Mouse (Mus musculus): ENCODE data around the gene Dnah5.

DNA sequence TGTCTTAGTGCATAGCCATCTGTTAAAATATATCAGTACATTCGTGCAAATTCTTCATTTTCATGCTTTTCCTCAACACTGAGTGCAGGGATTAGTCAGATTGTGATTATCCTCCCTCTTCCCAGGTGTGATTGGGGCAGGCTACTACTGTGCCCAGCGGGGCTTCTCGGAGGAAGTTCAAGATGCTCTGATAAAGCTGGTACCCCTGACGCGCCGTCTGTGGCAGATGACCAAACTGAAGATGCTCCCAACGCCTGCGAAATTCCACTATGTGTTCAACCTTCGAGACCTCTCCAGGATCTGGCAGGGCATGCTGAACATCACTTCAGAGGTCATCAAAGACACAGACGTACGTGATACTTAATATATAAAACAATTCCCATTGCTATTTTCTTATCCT is 164.0 kb downstream of the Dnah5 start:
- no peak for TF ChIP-seq CTCF (IDR thresholded peaks at IDR 0.05; ENCODE audit: low read depth, low read length)
- TF ChIP-seq GATA1 (IDR thresholded peaks at IDR 0.05; ENCODE audit: borderline replicate concordance, low read length) = no peak
